Mouse (Mus musculus) CH12.LX (cell line): ENCODE measurements around the gene Meis3. TPM values are rescaled to one million over a fixed set of nuclear protein-coding genes. Genes with fewer than 3 reads are reported as not detected.

Experiments used
- DNase-seq: peaks from one replicate; pipeline ENCODE4 v3.0.0-alpha.2; 2013; ENCODE audit errors: extremely low read depth
- H3K27ac ChIP-seq: 2 replicates; pipeline ENCODE4 v1.5.1; 2012; ENCODE audit warnings: low read depth, mild to moderate bottlenecking, control low read depth, moderate library complexity; ENCODE audit not compliant: insufficient read depth
- H3K27me3 ChIP-seq: replicated peaks from 2 replicates; pipeline ENCODE3; 2012; ENCODE audit warnings: inconsistent platforms
- H3K36me3 ChIP-seq, 2 experiments: replicated peaks in 1 of 2; 2 replicates each; pipeline versions ENCODE3 to v1.6.1; 2012; ENCODE audit warnings: inconsistent platforms in 1 of 2, low read length in 1 of 2, mild to moderate bottlenecking in 1 of 2, mixed read lengths in 1 of 2, moderate library complexity in 1 of 2; ENCODE audit not compliant: control insufficient read depth in 1 of 2, insufficient read depth in 1 of 2
- H3K4me1 ChIP-seq, 2 experiments: 2 replicates each; pipeline ENCODE4 v1.6.1; 2012; ENCODE audit warnings: inconsistent platforms in 1 of 2, moderate library complexity in 1 of 2; ENCODE audit not compliant: insufficient read depth in 2 of 2, control insufficient read depth in 1 of 2
- H3K4me2 ChIP-seq: 2 replicates; pipeline ENCODE4 v1.6.1; 2012; ENCODE audit warnings: low read depth, mild to moderate bottlenecking, control low read depth; ENCODE audit not compliant: poor library complexity, insufficient read depth, severe bottlenecking
- H3K4me3 ChIP-seq, 3 experiments: fragments of 150-350 bp in 1 of 3; sonication (generic) in 1 of 3; replicated peaks in 1 of 3; 2 replicates each; pipeline versions ENCODE3 to v1.5.1; 2011 to 2012; ENCODE audit warnings: low read depth in 2 of 3, low read length in 2 of 3, mild to moderate bottlenecking in 2 of 3, moderate library complexity in 2 of 3, control low read depth in 1 of 3, improper control_type of control experiment in 1 of 3, inconsistent platforms in 1 of 3, mixed read lengths in 1 of 3; ENCODE audit not compliant: poor library complexity in 1 of 3
- H3K79me2 ChIP-seq: replicated peaks from 2 replicates; pipeline ENCODE4 v1.6.1; 2012; ENCODE audit warnings: mild to moderate bottlenecking, moderate library complexity; ENCODE audit not compliant: control insufficient read depth, poor library complexity, insufficient read depth, severe bottlenecking; ENCODE audit errors: extremely low read depth
- H3K9ac ChIP-seq: 2 replicates; pipeline ENCODE4 v1.6.1; 2012; ENCODE audit warnings: low read depth, mild to moderate bottlenecking, control low read depth, moderate library complexity; ENCODE audit not compliant: insufficient read depth
- H3K9me3 ChIP-seq: replicated peaks from 2 replicates; pipeline ENCODE3; 2012; ENCODE audit warnings: low read length, inconsistent platforms, mixed read lengths
- BHLHE40 ChIP-seq: IDR thresholded peaks from 2 replicates; pipeline ENCODE4 v1.6.1; 2011; ENCODE audit warnings: mild to moderate bottlenecking, low read depth, low read length, improper control_type of control experiment
- CHD1 ChIP-seq: IDR thresholded peaks from 2 replicates; pipeline ENCODE4 v1.6.1; 2012; ENCODE audit warnings: low read depth, low read length, improper control_type of control experiment, inconsistent platforms
- CTCF ChIP-seq, 2 experiments: IDR thresholded peaks in 1 of 2; conservative IDR thresholded peaks in 1 of 2; 2 replicates each; pipeline ENCODE4 v1.5.1; 2011 to 2012; ENCODE audit warnings: low read depth in 2 of 2, low read length in 2 of 2, improper control_type of control experiment in 1 of 2, inconsistent platforms in 1 of 2, mild to moderate bottlenecking in 1 of 2, moderate library complexity in 1 of 2
- ELF1 ChIP-seq: IDR thresholded peaks from 2 replicates; pipeline ENCODE4 v1.6.1; 2014; ENCODE audit warnings: low read depth, mild to moderate bottlenecking, inconsistent platforms, low read length, improper control_type of control experiment
- EP300 ChIP-seq: IDR thresholded peaks from 2 replicates; pipeline ENCODE4 v1.6.1; 2011; ENCODE audit warnings: low read length, improper control_type of control experiment
- ETS1 ChIP-seq: conservative IDR thresholded peaks from 2 replicates; pipeline ENCODE4 v1.6.1; 2012; ENCODE audit warnings: low read depth, mild to moderate bottlenecking, inconsistent platforms, low read length, improper control_type of control experiment, moderate library complexity
- HCFC1 ChIP-seq: IDR thresholded peaks from 2 replicates; pipeline ENCODE4 v1.6.1; 2012; ENCODE audit warnings: low read depth, mild to moderate bottlenecking, inconsistent platforms, low read length, improper control_type of control experiment
- MAFK ChIP-seq: IDR thresholded peaks from 2 replicates; pipeline ENCODE4 v1.6.1; 2011; ENCODE audit warnings: low read length, improper control_type of control experiment; ENCODE audit not compliant: insufficient replicate concordance
- POLR2AphosphoS2 ChIP-seq: IDR thresholded peaks from 2 replicates; pipeline ENCODE4 v1.6.1; 2011; ENCODE audit warnings: low read depth, low read length, improper control_type of control experiment
- RCOR1 ChIP-seq: conservative IDR thresholded peaks from 2 replicates; pipeline ENCODE4 v1.6.1; 2012; ENCODE audit warnings: low read depth, mild to moderate bottlenecking, inconsistent platforms, low read length, improper control_type of control experiment
- SMC3 ChIP-seq: IDR thresholded peaks from 2 replicates; pipeline ENCODE4 v1.6.1; 2011; ENCODE audit warnings: low read depth, low read length, improper control_type of control experiment
- TBP ChIP-seq: conservative IDR thresholded peaks from 2 replicates; pipeline ENCODE4 v1.6.1; 2011; ENCODE audit warnings: low read depth, low read length, improper control_type of control experiment
- TCF12 ChIP-seq: IDR thresholded peaks from 2 replicates; pipeline ENCODE4 v1.6.1; 2014; ENCODE audit warnings: low read depth, mild to moderate bottlenecking, inconsistent platforms, low read length, improper control_type of control experiment
- ZC3H11A ChIP-seq: IDR thresholded peaks from 2 replicates; pipeline ENCODE4 v1.6.1; 2012; ENCODE audit warnings: low read depth, mild to moderate bottlenecking, inconsistent platforms, low read length, improper control_type of control experiment
- ZKSCAN1 ChIP-seq: IDR thresholded peaks from 2 replicates; pipeline ENCODE4 v1.6.1; 2012; ENCODE audit warnings: low read depth, inconsistent platforms, low read length, improper control_type of control experiment, borderline replicate concordance
- dilution Hi-C: fragments of 300-500 bp; cut with MboI; formaldehyde crosslinking; loops from 2 replicates; pipeline ENCODE4 v1.14.3; 2020; ENCODE audit warnings: low sequenced_read_pairs; ENCODE audit not compliant: extremely low pct_unique_long_range_greater_than_20kb, extremely low pct_ligation_motif_present
- in situ Hi-C: fragments of 300-500 bp; cut with MboI; formaldehyde crosslinking; loops from 3 replicates; pipeline ENCODE4 v1.14.3; 2019; ENCODE audit warnings: low sequenced_read_pairs, low pct_ligation_motif_present, low pct_unique_long_range_greater_than_20kb, mixed read lengths
- polyA plus RNA-seq: library from polyadenylated mRNA; unstranded; fragments of >175 nt; gene quantifications from 2 replicates; pipeline ENCODE4 v1.2.1, GENCODE M21; 2012; ENCODE audit warnings: low read depth; ENCODE audit not compliant: insufficient read length
- total RNA-seq, 2 experiments: library from RNA; depleted of rRNA; stranded (reverse); fragments of 300-350 nt in 1 of 2; fragments of >200 nt in 1 of 2; gene quantifications; 2 replicates each; pipeline ENCODE4 v1.2.3; 2012 to 2014

Gene Meis3
- total and polyA plus RNA-seq, 3 experiments = 7.9 to 11.8 (median 10.2) TPM

GRCm38 (mm10) chr7:16207076-16207475, 32.2 kb downstream of the Meis3 start:
- in situ Hi-C loops = no loop called here
- peak; percentile 48 for DNase-seq
- peaks cover 79 to 96% of the 10 kb centered on the region in 2 experiments for H3K36me3 ChIP-seq

GRCm38 (mm10) chr7:16207496-16207895, 32.6 kb downstream of the Meis3 start:
- Histone ChIP-seq H3K4me2 (no peak overlapping the region), H3K4me3 (no peak overlapping the region), H3K79me2 (no peaks in the 10 kb centered on the region), H3K27me3 (no peaks in the 10 kb centered on the region), H3K4me1 (peaks cover 27 to 76% of the 10 kb centered on the region in 2 experiments), H3K9ac (no peak overlapping the region), H3K27ac (peak overlapping the region; percentile 62), H3K9me3 (no peaks in the 10 kb centered on the region), H3K36me3 (peaks cover 75 to 94% of the 10 kb centered on the region in 2 experiments)
- in situ Hi-C loops (no loop called here), dilution Hi-C loops (no loop called here)
- peak; percentile 77 for DNase-seq
- no peak for TF ChIP-seq CHD1
- TF ChIP-seq TCF12 = no peak
- peak; percentile 85 for TF ChIP-seq MAFK
- 0 out of 2 replicates have a peak, but pooled peaks have one; percentile 18 for TF ChIP-seq EP300
- TF ChIP-seq RCOR1 = no peak
- no peak for TF ChIP-seq ZKSCAN1
- TF ChIP-seq ETS1 = peak; percentile 80
- no peak for TF ChIP-seq ELF1
- no peak for TF ChIP-seq POLR2AphosphoS2
- TF ChIP-seq ZC3H11A = no peak
- no peak for TF ChIP-seq SMC3
- no peak for TF ChIP-seq HCFC1
- TF ChIP-seq BHLHE40 = peak; percentile 88
- TF ChIP-seq TBP = no peak
- TF ChIP-seq CTCF (conservative IDR thresholded peaks at IDR 0.05 in 1 of 2, IDR thresholded peaks at IDR 0.05 in 1 of 2; ENCODE audit: low read depth in 2 of 2, low read length in 2 of 2) = no peak

More at GRCm38 (mm10) chr7:16207076-16207475, 32.2 kb downstream of the Meis3 start:
- peak overlapping the region; percentile 62; the same call in 1 of the 2 replicates for H3K27ac ChIP-seq
- H3K27me3 ChIP-seq = no peaks in the 10 kb centered on the region
- no peak overlapping the region for H3K9ac ChIP-seq
- H3K9me3 ChIP-seq = no peaks in the 10 kb centered on the region
- H3K4me3 ChIP-seq = no peak overlapping the region
- peaks cover 27 to 76% of the 10 kb centered on the region in 2 experiments for H3K4me1 ChIP-seq
- H3K79me2 ChIP-seq = no peaks in the 10 kb centered on the region
- dilution Hi-C loops = no loop called here
- no peak for TF ChIP-seq CHD1
- TF ChIP-seq BHLHE40 = peak; percentile 50
- TF ChIP-seq, all 38 proteins: peak for 1
- H3K4me2 ChIP-seq = no peak overlapping the region
